Mouse (Mus musculus): ENCODE measurements around the gene Tgfa. TPM values are rescaled to one million over a fixed set of nuclear protein-coding genes. Genes with fewer than 3 reads are reported as not detected.
A peak's percentile ranks its signal among the peaks of the same experiment; 100 is the strongest.

Tgfa gene
- total RNA-seq, 2 experiments from 2014 or later, result 0.27 to 0.47 TPM

DNA sequence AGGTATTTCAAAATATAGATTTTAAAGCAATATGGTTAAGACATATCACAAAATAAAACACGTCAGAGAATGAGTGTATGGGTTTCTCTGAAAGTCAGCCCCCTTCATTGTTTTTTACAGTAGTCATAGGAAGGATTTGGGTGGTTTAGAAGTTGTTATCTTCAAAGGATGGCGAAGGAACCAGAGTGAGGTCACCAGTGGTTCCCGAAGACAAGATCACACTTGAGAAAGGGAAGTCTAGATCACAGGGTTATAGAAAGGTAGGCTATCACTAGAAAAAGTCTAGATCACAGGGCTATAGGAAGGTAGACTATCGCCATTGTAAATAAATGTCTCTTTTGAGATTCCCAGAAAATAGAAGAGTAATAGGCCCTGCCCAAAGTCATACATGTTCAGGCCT is 23.7 kb downstream of the Tgfa start:
- intact Hi-C loops (cut with DNase I; ENCODE audit: low total_unique reads), result no loop called here
- no peak for DNase-seq

DNA sequence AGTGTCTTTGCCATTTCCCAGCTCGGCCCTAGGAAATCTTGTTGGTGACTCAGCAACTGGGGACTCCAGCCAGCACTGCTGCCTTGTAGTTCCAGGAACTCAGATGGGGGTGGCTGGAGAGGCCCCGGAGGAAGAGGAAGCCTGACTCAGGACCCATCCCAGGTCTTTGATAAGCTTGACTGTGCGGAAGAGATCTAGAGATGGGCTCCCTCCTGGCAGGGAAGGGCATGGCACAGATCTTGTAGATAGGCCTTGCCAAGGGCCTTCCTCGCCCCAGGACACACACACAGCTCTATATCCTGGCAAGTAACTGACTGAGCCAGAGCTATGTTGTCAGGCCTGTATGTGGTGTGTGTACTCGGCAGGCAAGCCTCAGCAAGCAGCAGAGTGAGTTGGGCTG is 24.5 kb downstream of the Tgfa start:
- intact Hi-C loops (cut with DNase I; ENCODE audit: low total_unique reads), result no loop called here
- peak; percentile 46 for DNase-seq

DNA sequence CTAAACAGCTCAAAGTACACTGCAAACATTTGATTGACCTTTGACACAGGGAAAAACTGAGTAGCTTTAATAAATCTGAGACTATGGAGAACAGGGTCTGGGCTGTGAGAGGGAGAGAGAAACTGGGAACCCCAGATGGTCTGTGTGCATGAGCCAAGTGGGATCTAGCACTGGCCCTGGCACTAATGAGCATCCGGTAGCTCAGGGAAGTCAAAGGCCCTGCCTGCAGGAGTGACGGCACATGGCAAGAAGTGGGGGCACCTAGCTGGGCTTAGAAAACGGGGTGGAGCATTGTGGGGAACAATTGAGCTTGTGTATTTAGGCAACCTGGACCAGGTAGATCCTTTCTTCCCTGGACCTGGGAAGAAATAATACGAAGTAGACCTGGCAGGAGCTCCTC is 25.1 kb downstream of the Tgfa start:
- intact Hi-C loops (cut with DNase I; ENCODE audit: low total_unique reads), result no loop called here

GRCm38 (mm10) chr6:86222381-86222780 is 27.4 kb downstream of the Tgfa start:
- intact Hi-C loops (cut with DNase I; ENCODE audit: low total_unique reads), result no loop called here

More for the DNA sequence above, 25.1 kb downstream of the Tgfa start:
- DNase-seq, result no peak

DNA sequence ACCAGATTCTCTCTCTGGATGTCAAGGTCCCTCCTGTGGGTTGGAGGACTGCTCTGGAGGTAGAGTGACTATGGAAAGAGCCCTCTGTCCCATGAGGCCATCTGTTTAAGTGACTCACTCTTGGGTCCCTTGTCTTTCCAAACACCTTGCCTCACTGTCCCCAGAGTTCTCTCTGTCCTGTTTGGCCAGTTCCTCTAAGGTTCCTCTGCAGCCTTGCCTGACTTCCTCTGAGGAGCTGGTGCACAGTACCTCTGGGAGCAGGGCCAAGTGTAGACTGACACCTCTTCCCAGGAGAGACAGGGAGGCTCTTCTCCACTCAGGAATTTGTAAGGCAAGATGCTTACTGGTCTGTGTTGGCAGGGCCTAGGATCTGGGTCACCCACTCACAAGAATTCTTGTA is 30.6 kb downstream of the Tgfa start:
- intact Hi-C loops (cut with DNase I; ENCODE audit: low total_unique reads), result no loop called here
- DNase-seq, result no peak

More at GRCm38 (mm10) chr6:86222381-86222780, 27.4 kb downstream of the Tgfa start:
- no peak for DNase-seq

DNA sequence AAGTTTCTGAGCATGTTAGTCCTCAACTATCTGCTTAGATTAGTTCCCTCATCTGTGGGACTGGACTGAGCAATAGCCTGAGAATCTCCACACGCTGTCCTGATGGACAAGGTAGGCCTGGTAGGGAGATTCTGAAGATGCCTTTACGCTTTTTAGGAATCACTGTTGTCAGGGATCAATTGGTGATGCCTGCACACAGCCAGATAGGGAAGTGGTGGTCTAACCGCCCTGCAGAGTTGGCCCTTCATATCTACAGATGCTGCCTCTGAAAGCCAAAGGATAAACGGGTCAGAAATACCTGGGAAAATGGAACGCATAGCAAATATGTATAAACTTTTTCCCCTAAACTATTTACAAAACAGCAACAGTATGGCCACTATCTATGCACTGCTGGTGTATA is 37.3 kb downstream of the Tgfa start:
- DNase-seq, result no peak
- intact Hi-C loops (cut with DNase I; ENCODE audit: low total_unique reads), result no loop called here

DNA sequence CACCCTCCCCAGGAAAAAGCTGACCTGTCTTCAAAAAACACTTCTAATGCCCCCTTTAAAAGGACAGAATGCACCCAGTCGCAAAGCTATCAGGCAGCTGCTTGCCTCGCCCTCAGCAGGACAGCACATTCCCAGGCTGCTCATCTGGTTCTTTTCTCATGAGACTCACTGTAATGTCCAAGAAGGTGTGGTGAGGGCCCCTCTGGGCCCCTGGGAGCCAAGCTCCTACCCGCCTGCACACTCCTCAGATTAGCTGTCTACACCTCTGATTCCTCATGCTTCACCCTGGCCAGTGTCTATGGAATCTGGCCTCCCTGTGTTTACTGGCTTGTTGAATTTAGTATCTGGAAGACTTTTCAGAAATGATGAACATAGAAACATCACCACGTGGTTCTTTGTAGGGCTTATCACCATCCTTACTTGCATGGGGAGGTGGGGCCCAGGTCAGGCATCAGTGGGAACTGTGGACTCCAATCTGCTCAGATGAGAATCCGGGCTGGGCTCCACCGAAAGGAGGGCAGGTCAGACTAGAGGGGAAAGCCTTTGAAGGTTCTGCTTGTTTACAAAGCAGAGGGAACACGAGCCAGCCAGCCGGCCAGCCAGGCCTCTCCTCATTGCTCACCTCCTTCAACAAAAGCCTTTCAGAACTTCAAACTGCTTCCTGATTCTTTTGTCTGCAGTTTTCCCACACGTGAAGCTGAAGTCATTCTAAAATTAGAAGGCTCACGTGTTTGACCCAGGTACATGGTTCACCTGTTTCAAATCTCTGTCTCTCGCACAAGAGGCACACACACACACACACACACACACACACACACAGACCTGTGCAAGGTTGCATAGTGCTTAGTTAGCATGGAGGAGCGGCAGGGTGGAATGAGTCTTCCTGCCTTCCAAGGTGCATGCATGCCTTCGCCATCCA is 38.7 kb downstream of the Tgfa start:
- DNase-seq, result no peak
- intact Hi-C loops (cut with DNase I; ENCODE audit: low total_unique reads), result no loop called here

DNA sequence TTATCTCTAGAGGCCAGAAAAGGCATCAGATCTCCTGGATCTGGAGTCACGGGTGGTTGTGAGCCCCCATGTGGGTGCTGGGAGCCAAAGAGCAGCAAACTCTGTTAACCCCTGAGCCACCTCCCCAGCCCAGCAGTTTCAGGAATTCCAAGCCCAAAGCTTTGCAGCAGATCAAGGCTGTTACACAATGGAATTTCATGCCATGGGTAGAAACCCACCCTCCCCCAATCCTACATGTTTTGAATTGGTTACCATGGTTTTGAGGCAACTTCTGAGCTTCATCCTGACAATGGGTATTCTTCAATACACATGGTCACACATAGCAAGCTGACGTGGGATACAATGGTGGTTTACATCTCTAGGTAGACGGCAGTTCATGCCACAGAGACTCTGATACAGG is 49.8 kb downstream of the Tgfa start:
- no peak for DNase-seq
- intact Hi-C loops (cut with DNase I; ENCODE audit: low total_unique reads), result no loop called here

- no peak for DNase-seq
- intact Hi-C loops (cut with DNase I; ENCODE audit: low total_unique reads), result no loop called here
These were observed 50.9 kb downstream of the Tgfa start for GRCm38 (mm10) chr6:86245965-86246364.

DNA sequence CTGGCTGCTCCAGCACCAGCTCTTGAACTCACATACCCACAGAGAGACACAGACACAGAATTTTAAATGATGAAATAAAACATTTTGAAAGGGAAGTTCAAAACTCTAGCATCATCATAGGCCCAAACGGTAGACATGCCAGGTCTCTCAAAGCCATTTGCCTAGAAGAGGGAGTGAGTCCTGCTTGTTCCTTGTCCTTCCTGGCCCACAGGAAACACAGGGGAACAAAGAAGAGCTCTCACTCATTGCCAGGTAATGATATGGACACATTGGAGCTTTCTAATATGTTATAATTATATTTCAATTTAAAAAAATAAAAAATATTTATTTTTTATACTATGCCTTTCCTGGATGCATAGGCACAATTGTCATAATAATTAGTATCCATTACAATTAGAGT is 53.5 kb downstream of the Tgfa start:
- DNase-seq, result no peak
- intact Hi-C loops (cut with DNase I; ENCODE audit: low total_unique reads), result no loop called here

- no peak for DNase-seq
- intact Hi-C loops (cut with DNase I; ENCODE audit: low total_unique reads), result no loop called here
These were observed 54.0 kb downstream of the Tgfa start for GRCm38 (mm10) chr6:86249042-86249441.

DNA sequence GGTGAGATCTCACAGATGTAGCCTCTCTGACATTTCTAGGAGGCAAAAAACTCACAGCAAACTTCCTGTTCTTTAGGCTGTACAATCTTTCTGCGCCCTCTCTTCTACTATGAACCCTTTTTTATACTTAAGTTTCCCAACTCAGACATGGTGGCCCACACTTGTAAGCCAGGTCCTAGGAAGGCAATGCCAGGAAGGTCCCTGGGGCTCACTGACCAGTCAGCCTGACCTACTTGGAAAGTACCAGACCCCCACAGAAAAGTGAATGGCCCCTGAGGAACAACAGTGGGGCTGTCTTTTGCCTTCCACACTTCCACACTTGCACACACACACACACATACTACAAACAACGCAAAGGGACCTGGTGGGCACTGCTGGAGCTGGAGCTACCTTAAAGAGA is 55.2 kb downstream of the Tgfa start:
- DNase-seq, result no peak
- intact Hi-C loops (cut with DNase I; ENCODE audit: low total_unique reads), result no loop called here

- intact Hi-C loops (cut with DNase I; ENCODE audit: low total_unique reads), result no loop called here
- DNase-seq, result no peak
These were observed 55.8 kb downstream of the Tgfa start for GRCm38 (mm10) chr6:86250830-86251229.

DNA sequence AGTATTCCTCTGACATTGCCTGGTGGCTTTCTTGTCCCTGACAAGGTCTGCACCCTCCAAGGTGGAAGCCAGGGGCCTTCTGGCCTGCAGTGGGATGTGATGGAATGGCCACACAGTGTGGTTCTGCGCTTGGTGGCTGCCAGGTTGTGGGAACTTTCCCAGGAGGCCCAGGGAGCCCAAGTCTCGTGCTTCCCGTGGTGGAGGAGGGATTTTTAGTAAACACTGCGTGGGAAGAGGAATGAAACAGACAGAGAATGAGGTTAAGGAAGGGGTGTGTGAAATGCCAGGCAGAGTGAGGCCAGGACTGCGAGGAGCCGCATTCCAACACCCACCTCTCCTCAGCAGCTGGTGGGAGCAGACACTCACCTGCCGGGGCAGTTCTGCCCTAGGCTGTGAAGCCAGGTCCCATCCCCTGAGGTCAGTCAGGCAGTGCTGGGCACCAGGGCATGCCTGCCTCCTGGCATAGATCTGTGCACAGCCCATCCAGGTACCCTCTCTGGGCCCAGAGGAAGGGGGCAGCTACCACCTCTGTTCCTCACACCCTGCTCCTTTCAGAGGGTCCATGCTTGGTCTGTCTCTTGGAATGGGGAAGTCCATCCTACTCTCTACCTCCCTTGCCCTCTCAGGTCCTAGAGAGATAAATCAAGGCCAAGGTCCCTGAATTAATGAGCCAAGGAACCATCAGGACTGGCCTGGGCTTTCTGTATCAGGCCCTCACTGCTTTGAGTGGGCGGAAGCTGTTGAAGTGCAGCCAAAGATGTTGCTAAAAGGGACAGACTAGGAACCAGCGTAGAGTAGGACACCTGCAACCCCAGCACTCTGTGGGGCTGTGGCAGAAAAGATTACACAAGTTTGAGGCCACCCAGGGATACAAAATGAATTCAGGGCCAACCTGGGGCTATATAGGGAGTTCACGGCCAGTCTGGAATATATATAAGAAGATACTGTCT is 57.4 kb downstream of the Tgfa start:
- intact Hi-C loops (cut with DNase I; ENCODE audit: low total_unique reads), result no loop called here
- DNase-seq, result no peak

GRCm38 (mm10) chr6:86255899-86256298 is 60.9 kb downstream of the Tgfa start:
- intact Hi-C loops (cut with DNase I; ENCODE audit: low total_unique reads), result no loop called here
- no peak for DNase-seq

- DNase-seq, result no peak
- intact Hi-C loops (cut with DNase I; ENCODE audit: low total_unique reads), result no loop called here
These were observed 64.2 kb downstream of the Tgfa start for GRCm38 (mm10) chr6:86259242-86259641.

- intact Hi-C loops (cut with DNase I; ENCODE audit: low total_unique reads), result no loop called here
- no peak for DNase-seq
These were observed 65.5 kb downstream of the Tgfa start for GRCm38 (mm10) chr6:86260322-86261050.

DNA sequence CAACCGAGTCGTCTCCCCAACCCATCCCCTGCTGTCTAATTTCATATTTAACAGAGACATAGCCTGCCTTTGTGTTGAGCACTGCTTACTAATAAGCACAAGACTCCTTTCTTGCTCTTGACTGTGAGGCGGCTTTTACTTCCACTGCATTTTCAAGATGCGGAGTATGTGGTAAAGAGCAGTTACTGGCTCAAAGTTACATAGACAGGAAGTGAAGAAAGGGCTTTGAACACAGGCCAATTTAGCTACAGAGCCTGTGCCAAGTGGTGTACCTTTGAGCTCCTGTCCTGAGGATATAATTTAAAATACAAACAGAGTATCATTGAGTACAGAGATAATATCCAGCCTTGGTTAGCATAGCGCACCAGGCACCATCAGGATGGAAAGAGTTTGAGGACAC is 71.8 kb downstream of the Tgfa start:
- no peak for DNase-seq
- intact Hi-C loops (cut with DNase I; ENCODE audit: low total_unique reads), result no loop called here

DNA sequence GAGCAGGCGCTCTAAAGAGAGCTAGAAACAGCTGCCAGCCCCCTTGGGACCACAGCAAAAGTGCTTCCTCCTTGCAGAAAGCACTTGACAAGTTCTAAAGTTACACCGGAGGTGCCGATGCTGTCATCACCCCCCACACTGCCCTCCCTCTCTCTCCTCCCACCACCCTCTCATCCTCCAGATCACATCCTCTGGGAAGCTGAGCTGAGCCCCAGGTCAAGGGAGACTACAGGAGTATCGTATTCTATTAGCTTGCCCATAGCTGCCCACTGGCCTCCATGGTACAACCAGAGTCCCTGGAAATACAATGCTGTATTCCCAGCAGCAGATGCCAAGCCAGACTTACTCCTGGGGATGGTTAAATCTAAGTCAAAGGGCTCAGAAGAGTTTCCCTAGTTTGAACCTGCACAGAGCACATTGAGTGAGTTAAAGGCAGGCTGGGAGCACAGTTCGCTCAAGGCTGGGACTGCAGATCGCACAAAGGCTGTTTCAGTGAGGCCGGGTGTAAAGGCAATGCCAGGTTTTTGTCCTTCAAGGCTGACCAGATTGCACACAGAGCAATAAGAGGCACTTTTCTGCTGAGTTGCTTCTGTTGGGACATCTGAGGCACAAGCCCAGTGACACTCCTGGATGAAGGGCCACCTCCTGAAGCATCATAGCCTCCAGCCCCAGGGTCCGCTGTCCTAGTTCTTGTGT is 75.5 kb downstream of the Tgfa start:
- intact Hi-C loops (cut with DNase I; ENCODE audit: low total_unique reads), result no loop called here
- DNase-seq, result no peak
